In genomic region chr10:69162577-69162976, GRCm38 (mm10) we compare ENCODE assay signal across 19 mouse cellular contexts.
"Had no signal": no experiment of that assay in that cellular context is flagged by ENCODE, and none has a peak within 500 bp of the region (broad histone marks: within the 10 kb centered on the region; RNA-seq: fewer than 3 reads in every experiment).

No protein-coding gene starts in this region.

- H3K9me3 ChIP-seq: midbrain, embryonic 10.5 days; midbrain, embryonic 12.5 days; neural tube, embryonic 13.5 days; neural tube, embryonic 15.5 days had no signal

- ATAC-seq: midbrain, embryonic 16.5 days had no signal

- H3K27ac ChIP-seq: midbrain, embryonic 10.5 days; midbrain, embryonic 12.5 days; neural tube, embryonic 13.5 days; neural tube, embryonic 15.5 days had no signal

- H3K27me3 ChIP-seq: midbrain, embryonic 12.5 days; neural tube, embryonic 13.5 days; neural tube, embryonic 15.5 days had no signal

- H3K4me3 ChIP-seq: midbrain, embryonic 10.5 days; midbrain, embryonic 12.5 days; myocyte; neural tube, embryonic 13.5 days; neural tube, embryonic 15.5 days had no signal

- H3K36me3 ChIP-seq: midbrain, embryonic 10.5 days; midbrain, embryonic 12.5 days; neural tube, embryonic 13.5 days; neural tube, embryonic 15.5 days had no signal

- H3K4me2 ChIP-seq: lung, embryonic 14.5 days; midbrain, embryonic 12.5 days; neural tube, embryonic 13.5 days; neural tube, embryonic 15.5 days had no signal

- DNase-seq: lung, adult 18-20 months; lung, embryonic 14.5 days; lung, postnatal 10 days; lung, postnatal 4 days; midbrain, embryonic 14.5 days; retina, postnatal 1 day; right cerebral cortex, adult 18-20 months; right cerebral cortex, postnatal 25 days; right cerebral cortex, postnatal 4 days; spleen, adult 18-20 months; thymus, adult 18-20 months; thymus, postnatal 14 days; thymus, postnatal 36 days had no signal

- H3K4me1 ChIP-seq: midbrain, embryonic 10.5 days; midbrain, embryonic 12.5 days; neural tube, embryonic 15.5 days had no signal

- H3K9ac ChIP-seq: lung, embryonic 14.5 days; midbrain, embryonic 12.5 days; neural tube, embryonic 13.5 days; neural tube, embryonic 15.5 days had no signal
